Mouse (Mus musculus): ENCODE measurements at regions not wholly inside any gene's neighbourhood (a gene's known extent, or its start where the extent isn't known, plus 50 kb on each side); places are given as distances from the start of the nearest gene placed in this dataset.

- no peak for TF ChIP-seq CTCF (conservative IDR thresholded peaks at IDR 0.05; ENCODE audit: insufficient read depth, insufficient read length, low read depth, low read length)
- TF ChIP-seq POLR2A (IDR thresholded peaks at IDR 0.05; ENCODE audit: low read depth, low read length) = no peak
These were observed 151.4 kb upstream of the Marcks start for GRCm38 (mm10) chr10:37289964-37290704.

All from kidney, adult 2 months (tissue).